Mouse (Mus musculus) kidney, adult 18-20 months (tissue): Measurements from ENCODE around the gene Nebl.

Source experiments
- DNase-seq: peaks from one replicate; pipeline ENCODE4 v3.0.0; 2021

Nebl gene

GRCm38 (mm10) chr2:17610259-17610658 is 121.0 kb downstream of the Nebl start:
- no peak for DNase-seq

- no peak for DNase-seq
Measured at GRCm38 (mm10) chr2:17603573-17603972, 127.7 kb downstream of the Nebl start.

GRCm38 (mm10) chr2:17600652-17601051 is 130.6 kb downstream of the Nebl start:
- DNase-seq = no peak

- no peak for DNase-seq
Measured at GRCm38 (mm10) chr2:17599860-17600259, 131.4 kb downstream of the Nebl start.

- DNase-seq = no peak
Measured at GRCm38 (mm10) chr2:17597932-17598331, 133.3 kb downstream of the Nebl start.

- DNase-seq = no peak
Measured at GRCm38 (mm10) chr2:17589669-17590068, 141.6 kb downstream of the Nebl start.

- no peak for DNase-seq
Measured at GRCm38 (mm10) chr2:17585329-17585992, 145.8 kb downstream of the Nebl start.

- DNase-seq = no peak
Measured at GRCm38 (mm10) chr2:17575648-17576047, 155.6 kb downstream of the Nebl start.

- DNase-seq = no peak
Measured at GRCm38 (mm10) chr2:17571716-17572115, 159.5 kb downstream of the Nebl start.

- no peak for DNase-seq
Measured at GRCm38 (mm10) chr2:17558889-17559742, 172.1 kb downstream of the Nebl start.

- DNase-seq = no peak
Measured at GRCm38 (mm10) chr2:17549895-17550558, 181.2 kb downstream of the Nebl start.

GRCm38 (mm10) chr2:17546354-17546948 is 184.8 kb downstream of the Nebl start:
- no peak for DNase-seq

GRCm38 (mm10) chr2:17539737-17540136 is 191.5 kb downstream of the Nebl start:
- no peak for DNase-seq

GRCm38 (mm10) chr2:17538493-17538892 is 192.8 kb downstream of the Nebl start:
- DNase-seq = no peak

- DNase-seq = no peak
Measured at GRCm38 (mm10) chr2:17531355-17532105, 199.7 kb downstream of the Nebl start.

- DNase-seq = no peak
Measured at GRCm38 (mm10) chr2:17525739-17526526, 205.3 kb downstream of the Nebl start.

- DNase-seq = no peak
Measured at GRCm38 (mm10) chr2:17525211-17525610, 206.1 kb downstream of the Nebl start.

- DNase-seq = no peak
Measured at GRCm38 (mm10) chr2:17524205-17524978, 206.9 kb downstream of the Nebl start.

GRCm38 (mm10) chr2:17523791-17524190 is 207.5 kb downstream of the Nebl start:
- no peak for DNase-seq

- no peak for DNase-seq
Measured at GRCm38 (mm10) chr2:17515686-17516085, 215.6 kb downstream of the Nebl start.

- no peak for DNase-seq
Measured at GRCm38 (mm10) chr2:17514765-17515164, 216.5 kb downstream of the Nebl start.
